Mouse (Mus musculus) stomach, embryonic 15.5 days (tissue): Measurements from ENCODE around the gene Lats1. TPM values are rescaled to one million over a fixed set of nuclear protein-coding genes. Genes with fewer than 3 reads are reported as not detected.
"Not testable (repeated sequence)": the region's sequence is repeated elsewhere in the genome, so short reads cannot be mapped to it uniquely, and the experiment has no call there.

Source experiments
- ATAC-seq: fragments of 200-750 bp; cut with Nextera tagmentation; 2 replicates; pipeline ENCODE4 v1.8.0; 2017; ENCODE audit warnings: low read depth, moderate number of reproducible peaks, moderate TSS enrichment; ENCODE audit not compliant: insufficient read depth, low FRiP score
- H3K27ac ChIP-seq: fragments of 300-500 bp; sonication (generic); 2 replicates; pipeline ENCODE4 v1.5.1; 2015; ENCODE audit warnings: mild to moderate bottlenecking, inconsistent platforms
- H3K27me3 ChIP-seq: fragments of 300-500 bp; sonication (generic); replicated peaks from 2 replicates; pipeline ENCODE4 v1.6.1; 2015; ENCODE audit warnings: inconsistent platforms
- H3K36me3 ChIP-seq: fragments of 300-500 bp; sonication (generic); 2 replicates; pipeline ENCODE4 v1.6.1; 2015; ENCODE audit warnings: inconsistent platforms
- H3K4me1 ChIP-seq: fragments of 300-500 bp; sonication (generic); 2 replicates; pipeline ENCODE4 v1.6.1; 2015; ENCODE audit warnings: inconsistent platforms
- H3K4me2 ChIP-seq: fragments of 300-500 bp; sonication (generic); 2 replicates; pipeline ENCODE4 v1.6.1; 2015; ENCODE audit warnings: mild to moderate bottlenecking, inconsistent platforms
- H3K4me3 ChIP-seq: fragments of 300-500 bp; sonication (generic); replicated peaks from 2 replicates; pipeline ENCODE4 v1.5.1; 2015; ENCODE audit warnings: inconsistent platforms
- H3K9ac ChIP-seq: fragments of 300-500 bp; sonication (generic); 2 replicates; pipeline ENCODE4 v1.6.1; 2015; ENCODE audit warnings: inconsistent platforms
- H3K9me3 ChIP-seq: fragments of 300-500 bp; sonication (generic); 2 replicates; pipeline ENCODE4 v1.6.1; 2016; ENCODE audit warnings: inconsistent platforms
- WGBS: fragments of 180-500 bp; shearing (Covaris S2); methylation state at CpG from one replicate; pipeline ENCODE4 v1.1.7; 2015; 5-methylcytosine and 5-hydroxymethylcytosine counted together
- polyA plus RNA-seq: library from polyadenylated mRNA; unstranded; fragments of >200 nt; fragmentation: Nextera tagmentation; extraction: Ambion mirVana; gene quantifications from 2 replicates; pipeline ENCODE4 v1.2.1, GENCODE M21; 2015

The Lats1 gene
- polyA plus RNA-seq, 1 experiment from 2014 or later = 8.4 TPM

- Histone ChIP-seq H3K9me3 (no peaks in the 10 kb centered on the region), H3K4me1 (no peaks in the 10 kb centered on the region), H3K27ac (no peak overlapping the region), H3K4me2 (no peak overlapping the region), H3K36me3 (no peaks in the 10 kb centered on the region), H3K9ac (no peak overlapping the region), H3K4me3 (no peak overlapping the region), H3K27me3 (no peaks in the 10 kb centered on the region)
- ATAC-seq = no peak
Measured at GRCm38 (mm10) chr10:7731582-7731981, 50.6 kb downstream of the Lats1 start.

- no peaks in the 10 kb centered on the region for H3K9me3 ChIP-seq
- no peak overlapping the region for H3K27ac ChIP-seq
- no peaks in the 10 kb centered on the region for H3K4me1 ChIP-seq
- no peaks in the 10 kb centered on the region for H3K27me3 ChIP-seq
- H3K4me2 ChIP-seq = no peak overlapping the region
- H3K36me3 ChIP-seq = 0 out of 2 replicates have a peak, but pooled peaks cover 4% of the 10 kb centered on the region
- H3K4me3 ChIP-seq = no peak overlapping the region
- ATAC-seq = no peak
- no peak overlapping the region for H3K9ac ChIP-seq
Measured at GRCm38 (mm10) chr10:7737122-7737521, 56.1 kb downstream of the Lats1 start.

GRCm38 (mm10) chr10:7737914-7738313 lies 56.9 kb downstream of the Lats1 start:
- Histone ChIP-seq H3K4me1 (no peaks in the 10 kb centered on the region), H3K4me3 (no peak overlapping the region), H3K27ac (no peak overlapping the region), H3K9me3 (no peaks in the 10 kb centered on the region), H3K27me3 (no peaks in the 10 kb centered on the region), H3K9ac (no peak overlapping the region), H3K4me2 (no peak overlapping the region), H3K36me3 (peaks cover 7% of the 10 kb centered on the region)
- ATAC-seq = no peak
- WGBS = 60% methylated on average over 3 of the region's 3 CpGs

GRCm38 (mm10) chr10:7745528-7745927 lies 64.5 kb downstream of the Lats1 start:
- not testable (repeated sequence) for H3K27ac ChIP-seq

GRCm38 (mm10) chr10:7748752-7749151 lies 67.7 kb downstream of the Lats1 start:
- no peak overlapping the region for H3K9ac ChIP-seq
- H3K36me3 ChIP-seq = peaks cover 35% of the 10 kb centered on the region
- no peak for ATAC-seq
- H3K4me3 ChIP-seq = no peak overlapping the region
- no peak overlapping the region for H3K27ac ChIP-seq
- no peaks in the 10 kb centered on the region for H3K9me3 ChIP-seq
- WGBS = 88% methylated on average over 6 of the region's 6 CpGs
- H3K4me1 ChIP-seq = no peaks in the 10 kb centered on the region
- no peaks in the 10 kb centered on the region for H3K27me3 ChIP-seq
- no peak overlapping the region for H3K4me2 ChIP-seq

More at GRCm38 (mm10) chr10:7745528-7745927, 64.5 kb downstream of the Lats1 start:
- not testable (repeated sequence) for ATAC-seq, H3K9me3 ChIP-seq, H3K4me2 ChIP-seq, H3K9ac ChIP-seq, H3K4me3 ChIP-seq, H3K4me1 ChIP-seq, H3K27me3 ChIP-seq
- H3K36me3 ChIP-seq = peaks cover 33% of the 10 kb centered on the region
- 92% methylated on average over 6 of the region's 6 CpGs for WGBS

GRCm38 (mm10) chr10:7757544-7757943 lies 76.5 kb downstream of the Lats1 start:
- no peak overlapping the region for H3K27ac ChIP-seq
- no peaks in the 10 kb centered on the region for H3K27me3 ChIP-seq
- H3K4me2 ChIP-seq = no peak overlapping the region
- 90% methylated on average over 2 of the region's 2 CpGs for WGBS
- no peak overlapping the region for H3K9ac ChIP-seq
- peaks cover 38% of the 10 kb centered on the region for H3K36me3 ChIP-seq
- no peaks in the 10 kb centered on the region for H3K9me3 ChIP-seq
- no peaks in the 10 kb centered on the region for H3K4me1 ChIP-seq
- no peak for ATAC-seq
- no peak overlapping the region for H3K4me3 ChIP-seq

Other genes with a start within 250 kb of the Lats1 start
- 2.8 and 4.0 TPM in 2 replicates for gene Ulbp1, start 207.6 kb upstream of the Lats1 start, polyA plus RNA-seq
- gene Lrp11, start 91.4 kb upstream of the Lats1 start, polyA plus RNA-seq = 5.6 and 6.2 TPM in 2 replicates
- 44.9 and 48.7 TPM in 2 replicates for gene Nup43, start 13.7 kb upstream of the Lats1 start, polyA plus RNA-seq
- 105 and 110 TPM in 2 replicates for gene Pcmt1, start 78 bp upstream of the Lats1 start, polyA plus RNA-seq
- gene Katna1, start 44.8 kb downstream of the Lats1 start, polyA plus RNA-seq = 50.9 and 59.5 TPM in 2 replicates
- 83.4 and 85.6 TPM in 2 replicates for gene Ginm1, start 111.6 kb downstream of the Lats1 start, polyA plus RNA-seq
- gene Ppil4, start 111.7 kb downstream of the Lats1 start, polyA plus RNA-seq = 37.7 and 37.9 TPM in 2 replicates
- 0.35 and 0.53 TPM in 2 replicates for gene Zc3h12d, start 151.3 kb downstream of the Lats1 start, polyA plus RNA-seq